Mouse (Mus musculus): ENCODE measurements around the gene Cldn5.

Gene Cldn5

DNA sequence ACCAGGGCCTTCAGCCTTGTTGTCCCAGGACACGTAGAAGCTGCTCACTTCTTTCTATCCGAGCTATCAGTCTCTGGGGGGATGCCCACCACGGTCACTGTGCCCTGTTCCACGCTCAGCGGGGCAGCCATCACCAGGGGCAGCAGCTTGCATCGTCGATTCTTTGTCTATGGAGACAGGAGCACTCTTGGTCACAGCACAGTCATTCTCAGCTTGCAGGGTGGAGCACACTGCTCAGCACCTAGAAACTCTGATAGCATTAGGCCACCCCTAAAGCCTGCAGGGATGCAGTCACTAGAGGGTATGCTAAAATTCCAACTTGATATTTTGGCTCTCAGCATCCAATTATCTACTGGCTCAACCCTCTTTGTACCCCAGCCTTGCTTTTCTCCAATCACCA lies 8.4 kb downstream of the Cldn5 start:
- no peak for DNase-seq (ENCODE audit: inconsistent age in 2 of 2, low spot score in 1 of 2)

- DNase-seq (ENCODE audit: inconsistent age in 2 of 2, low spot score in 1 of 2) = no peak
These were observed 8.8 kb downstream of the Cldn5 start for GRCm38 (mm10) chr16:18785485-18785884.

DNA sequence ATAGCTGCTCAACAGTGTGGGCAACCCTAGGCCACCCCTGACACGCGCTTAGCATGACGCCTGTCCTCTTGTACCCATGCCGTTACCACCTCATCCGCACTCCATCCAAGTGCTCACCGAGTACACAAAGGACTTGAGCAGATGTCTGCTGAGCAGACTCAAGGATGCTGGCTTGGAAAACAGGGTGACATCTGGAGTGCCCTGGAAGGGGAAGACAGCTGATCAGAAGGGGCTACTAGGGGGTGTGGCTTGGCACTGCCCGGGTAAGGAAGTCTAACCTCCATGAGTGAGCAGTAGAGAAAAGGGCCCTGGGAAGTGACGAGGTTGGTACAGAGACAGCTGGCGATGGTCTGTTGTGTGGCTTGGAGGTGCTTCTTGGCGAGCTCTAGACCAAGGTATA lies 10.0 kb downstream of the Cldn5 start:
- no peak for DNase-seq (ENCODE audit: inconsistent age in 2 of 2, low spot score in 1 of 2)

DNA sequence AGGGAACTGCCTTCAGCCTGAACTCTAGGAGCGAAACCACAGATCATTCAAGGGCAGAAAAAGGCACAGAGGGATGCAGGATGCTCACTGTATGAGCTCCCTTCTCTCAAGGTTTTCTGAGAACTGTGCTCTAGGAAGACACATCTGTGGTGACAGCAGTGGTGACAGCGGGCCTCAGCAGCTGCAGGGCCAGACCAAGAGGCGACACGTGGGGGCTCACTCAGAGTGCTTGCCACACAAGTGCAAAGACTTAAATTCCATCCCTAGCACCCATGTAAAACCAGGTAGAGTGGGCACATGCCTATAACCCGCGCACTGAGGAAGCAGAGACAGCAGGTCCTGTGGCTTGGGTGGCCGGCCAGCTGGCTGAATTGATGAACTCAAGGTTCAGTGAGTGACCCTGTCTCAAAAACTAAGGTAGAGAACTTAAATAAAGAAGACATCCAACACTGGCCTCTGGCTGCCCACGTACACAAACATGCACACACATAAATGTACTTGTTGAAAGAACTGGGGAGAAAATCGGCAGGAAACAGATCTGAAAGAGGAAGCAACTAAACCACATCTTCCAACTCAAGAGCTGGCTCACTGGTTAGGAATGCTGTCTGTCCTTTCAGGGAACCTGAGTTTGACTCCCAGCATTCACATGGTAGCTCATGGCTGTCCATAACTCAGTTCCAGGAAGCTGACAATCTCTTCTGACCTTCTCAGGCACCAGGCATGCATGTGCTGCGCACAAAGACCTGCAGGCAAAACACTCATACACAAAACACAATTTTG lies 12.2 kb downstream of the Cldn5 start:
- peak in 1 of 2 experiments; percentile 16 for DNase-seq (ENCODE audit: inconsistent age in 2 of 2, low spot score in 1 of 2)

- no peak for DNase-seq (ENCODE audit: inconsistent age in 2 of 2, low spot score in 1 of 2)
These were observed 18.7 kb downstream of the Cldn5 start for GRCm38 (mm10) chr16:18795223-18795899.

GRCm38 (mm10) chr16:18796645-18797044 lies 20.0 kb downstream of the Cldn5 start:
- no peak for DNase-seq (ENCODE audit: inconsistent age in 2 of 2, low spot score in 1 of 2)

- DNase-seq (ENCODE audit: inconsistent age in 2 of 2, low spot score in 1 of 2) = peak in 1 of 2 experiments; percentile 69
These were observed 21.5 kb downstream of the Cldn5 start for GRCm38 (mm10) chr16:18798151-18798550.

DNA sequence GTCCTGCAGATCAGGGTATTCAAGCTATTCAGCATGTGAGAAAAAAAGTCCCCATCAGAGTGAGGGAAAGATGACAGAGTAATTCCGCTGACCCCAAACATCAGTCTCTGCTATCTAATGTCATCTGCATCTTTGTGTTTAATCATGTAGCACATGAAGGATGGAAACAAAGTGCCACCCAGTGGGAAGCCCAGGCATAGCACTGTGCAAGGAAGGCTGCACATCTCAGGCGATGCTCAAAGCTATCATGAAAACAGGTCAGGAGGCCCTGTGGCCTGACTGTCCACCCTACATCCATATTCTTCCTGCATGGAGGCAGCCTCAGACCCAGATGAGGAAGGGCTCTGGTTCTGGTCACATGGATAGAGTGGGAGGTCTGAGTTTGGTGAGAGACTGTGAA lies 22.2 kb downstream of the Cldn5 start:
- DNase-seq (ENCODE audit: inconsistent age in 2 of 2, low spot score in 1 of 2) = peak; percentile 49 to 84

- DNase-seq (ENCODE audit: inconsistent age in 2 of 2, low spot score in 1 of 2) = peak; percentile 71 to 75
These were observed 29.1 kb downstream of the Cldn5 start for GRCm38 (mm10) chr16:18805746-18806145.

- peak in 1 of 2 experiments; percentile 71 for DNase-seq (ENCODE audit: inconsistent age in 2 of 2, low spot score in 1 of 2)
These were observed 32.4 kb downstream of the Cldn5 start for GRCm38 (mm10) chr16:18809001-18809400.

- DNase-seq (ENCODE audit: inconsistent age in 2 of 2, low spot score in 1 of 2) = no peak
These were observed 34.4 kb downstream of the Cldn5 start for GRCm38 (mm10) chr16:18811032-18811431.

GRCm38 (mm10) chr16:18811468-18812384 lies 35.1 kb downstream of the Cldn5 start, which contains the start of the genes Ufd1 and Cdc45:
Ufd1 (plus strand) TSS chr16:18811779.
Cdc45 (minus strand) TSS chr16:18811987.
- DNase-seq (ENCODE audit: inconsistent age in 2 of 2, low spot score in 1 of 2) = peak; percentile 91 to 98

DNA sequence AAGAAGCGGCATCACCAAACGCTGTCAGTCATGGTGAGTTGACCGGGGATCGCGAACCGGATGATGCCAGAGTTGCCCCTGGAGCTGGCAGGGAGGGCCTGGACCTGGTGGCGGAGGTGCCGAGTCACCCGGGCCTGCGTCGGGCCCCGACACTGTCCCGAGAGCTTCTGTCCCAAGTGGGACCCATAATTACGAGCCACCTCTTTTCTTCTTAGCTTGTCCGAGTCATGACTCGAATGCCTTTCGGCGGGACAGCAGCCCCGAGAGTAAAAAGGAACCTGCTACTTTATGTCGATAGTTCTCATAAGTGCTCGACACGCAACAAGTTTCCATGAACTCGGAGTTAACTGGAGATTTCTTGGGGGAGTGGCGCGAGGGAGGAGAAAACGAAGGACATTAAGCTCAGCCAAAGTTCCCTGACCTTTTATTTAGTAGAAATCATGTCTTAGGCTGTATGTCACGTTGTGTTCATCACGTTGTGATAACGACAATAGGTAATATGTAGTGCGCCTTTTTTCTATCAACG lies 35.8 kb downstream of the Cldn5 start:
- no peak for DNase-seq (ENCODE audit: inconsistent age in 2 of 2, low spot score in 1 of 2)

DNA sequence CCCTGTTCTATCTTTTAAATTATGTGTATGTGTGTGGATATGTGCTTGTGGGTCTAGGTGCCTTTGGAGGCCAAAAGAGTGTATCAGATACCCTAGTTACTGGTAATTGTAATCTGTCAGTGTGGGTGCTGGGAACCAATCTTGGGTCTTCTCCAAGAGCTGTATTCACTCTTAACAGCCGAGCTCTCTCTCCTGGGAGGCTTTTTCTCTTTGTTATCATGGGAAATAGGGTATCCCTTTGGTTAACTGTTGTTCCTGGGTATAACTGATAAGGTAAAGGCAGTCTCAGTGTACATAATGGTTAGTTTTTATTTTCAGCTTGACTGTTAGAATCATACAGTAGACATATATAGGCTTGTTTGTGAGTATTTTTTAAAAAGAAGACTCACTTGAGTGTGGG lies 45.7 kb downstream of the Cldn5 start:
- no peak for DNase-seq (ENCODE audit: inconsistent age in 2 of 2, low spot score in 1 of 2)

DNA sequence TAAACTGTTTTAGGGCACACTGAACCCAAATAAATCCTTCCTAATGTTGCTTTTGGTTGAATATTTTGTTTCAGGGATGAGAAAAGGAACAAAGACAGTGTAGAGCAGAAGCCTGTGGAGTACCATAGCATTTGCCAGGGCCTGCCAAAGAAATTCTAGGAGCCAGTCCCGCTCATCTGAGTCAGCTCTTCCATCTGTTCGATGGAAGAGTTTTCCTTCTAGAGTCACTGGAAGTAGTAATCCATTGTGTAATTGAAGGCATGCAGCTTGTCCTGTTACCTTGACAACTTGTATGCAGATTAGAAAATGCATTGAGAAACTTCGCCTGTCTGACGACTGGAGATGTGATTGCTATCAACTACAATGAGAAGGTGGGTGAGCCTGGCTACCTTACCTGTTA lies 46.3 kb downstream of the Cldn5 start:
- no peak for DNase-seq (ENCODE audit: inconsistent age in 2 of 2, low spot score in 1 of 2)
